Mouse (Mus musculus): ENCODE measurements at regions not wholly inside any gene's neighbourhood (a gene's known extent, or its start where the extent isn't known, plus 50 kb on each side); places are given as distances from the start of the nearest gene placed in this dataset.

GRCm38 (mm10) chr7:71581746-71582145, 230.5 kb upstream of the Gm10295 start:
- peak; percentile 62 for TF ChIP-seq CTCF (IDR thresholded peaks at IDR 0.05; ENCODE audit: low read depth)
- no peak for TF ChIP-seq EP300 (IDR thresholded peaks at IDR 0.05; ENCODE audit: low read depth)
